8 mouse cellular contexts compared by ENCODE assay signal in the genomic region with DNA sequence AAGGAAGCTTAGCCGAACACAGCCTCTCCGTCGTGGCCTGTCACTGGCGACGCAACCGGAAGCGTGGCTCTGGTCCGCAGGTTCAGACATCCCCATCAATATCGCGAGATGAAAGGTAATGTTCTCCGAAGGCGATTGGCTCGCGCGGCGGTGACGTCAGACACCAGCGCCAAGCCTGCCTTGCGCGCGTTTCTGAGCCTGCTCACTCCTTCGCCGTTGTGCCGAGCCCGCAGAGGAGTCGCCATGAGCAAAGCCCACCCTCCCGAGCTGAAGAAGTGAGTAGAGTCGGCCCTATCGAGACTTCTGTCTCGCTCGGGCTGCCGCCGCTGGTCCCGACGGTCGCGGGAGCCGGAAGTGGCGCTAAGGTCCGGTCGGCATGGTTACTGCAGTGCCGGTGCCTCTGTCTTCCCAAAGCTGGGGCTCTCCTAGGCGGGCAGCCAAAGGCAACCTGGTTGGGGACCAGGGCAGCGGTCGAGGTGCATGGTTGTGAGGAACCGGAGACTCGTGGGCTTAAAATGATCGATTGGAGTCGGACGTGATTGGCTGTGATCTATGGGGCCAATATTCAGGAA. TPM values are rescaled to one million over a fixed set of nuclear protein-coding genes. Genes with fewer than 3 reads are reported as not detected.
DNase-seq lines count a peak whose midpoint lies in the region; ATAC-seq and TF ChIP-seq lines count a peak whose summit lies in the region.

No protein-coding gene starts in this region.

- H3K27me3 ChIP-seq in embryonic facial prominence, embryonic 15.5 days, result no peaks in the 10 kb centered on the region
- no peaks in the 10 kb centered on the region for H3K27me3 ChIP-seq in heart, embryonic 10.5 days (ENCODE audit: insufficient read depth, poor library complexity, severe bottlenecking)
- H3K27me3 ChIP-seq in kidney, embryonic 15.5 days, result no peaks in the 10 kb centered on the region

- peaks cover 1% of the 10 kb centered on the region; the same call in 1 of the 2 replicates for H3K4me1 ChIP-seq in bone marrow, adult 2 months (ENCODE audit: control insufficient read depth, insufficient read depth, low read length)
- H3K4me1 ChIP-seq in embryonic facial prominence, embryonic 15.5 days, result peaks cover 21% of the 10 kb centered on the region
- H3K4me1 ChIP-seq in heart, embryonic 10.5 days, result peaks cover 17% of the 10 kb centered on the region
- peaks cover 32% of the 10 kb centered on the region for H3K4me1 ChIP-seq in kidney, embryonic 15.5 days

- H3K27ac ChIP-seq in bone marrow, adult 2 months (ENCODE audit: control insufficient read depth, insufficient read depth, low read depth, low read length, poor library complexity), result peak overlapping the region; percentile 73
- peak overlapping the region; percentile 91 for H3K27ac ChIP-seq in embryonic facial prominence, embryonic 15.5 days (replicated peaks)
- peak overlapping the region; percentile 91 for H3K27ac ChIP-seq in heart, embryonic 10.5 days
- H3K27ac ChIP-seq in kidney, embryonic 15.5 days, result peak overlapping the region; percentile 93

- WGBS in bone marrow, adult 2 months, result under 1% methylated on average over 50 of the region's 50 CpGs
- WGBS in embryonic facial prominence, embryonic 15.5 days, result under 1% methylated on average over 50 of the region's 50 CpGs
- WGBS in heart, embryonic 10.5 days, result under 1% methylated on average over 50 of the region's 50 CpGs
- under 1% methylated on average over 50 of the region's 50 CpGs for WGBS in kidney, embryonic 15.5 days

- peak; percentile 96 for ATAC-seq in embryonic facial prominence, embryonic 15.5 days (ENCODE audit: insufficient number of reproducible peaks, low FRiP score, low TSS enrichment, low read depth)
- peak; percentile 96 for ATAC-seq in kidney, embryonic 15.5 days (replicated peaks; ENCODE audit: low FRiP score)
- ATAC-seq in monocyte, adult 5-6 weeks (replicated peaks; ENCODE audit: insufficient number of reproducible peaks, low FRiP score, low TSS enrichment, poor library complexity, severe bottlenecking), result peak; percentile 97

- no peak for TF ChIP-seq CTCF in bone marrow, adult 2 months (IDR thresholded peaks at IDR 0.05; ENCODE audit: control insufficient read depth, insufficient read depth, low read length)

- H3K9me3 ChIP-seq in embryonic facial prominence, embryonic 15.5 days (replicated peaks), result no peaks in the 10 kb centered on the region
- H3K9me3 ChIP-seq in heart, embryonic 10.5 days, result no peaks in the 10 kb centered on the region
- no peaks in the 10 kb centered on the region for H3K9me3 ChIP-seq in kidney, embryonic 15.5 days (replicated peaks)

- peaks cover 13% of the 10 kb centered on the region for H3K36me3 ChIP-seq in embryonic facial prominence, embryonic 15.5 days
- peaks cover 32% of the 10 kb centered on the region for H3K36me3 ChIP-seq in heart, embryonic 10.5 days
- H3K36me3 ChIP-seq in kidney, embryonic 15.5 days, result peaks cover 45% of the 10 kb centered on the region

- peak overlapping the region; percentile 77 for H3K4me2 ChIP-seq in embryonic facial prominence, embryonic 15.5 days (replicated peaks)
- peak overlapping the region; percentile 80 for H3K4me2 ChIP-seq in kidney, embryonic 15.5 days

- peak; percentile 99 for TF ChIP-seq POLR2A in bone marrow, adult 2 months (IDR thresholded peaks at IDR 0.05; ENCODE audit: borderline replicate concordance, control insufficient read depth, low read depth, low read length)

- peak overlapping the region; percentile 89 for H3K4me3 ChIP-seq in bone marrow, adult 2 months (replicated peaks; ENCODE audit: control insufficient read depth, low read depth, low read length)
- peak overlapping the region; percentile 88 for H3K4me3 ChIP-seq in embryonic facial prominence, embryonic 15.5 days (replicated peaks)
- H3K4me3 ChIP-seq in heart, embryonic 10.5 days, result peak overlapping the region; percentile 97
- H3K4me3 ChIP-seq in kidney, embryonic 15.5 days (replicated peaks), result peak overlapping the region; percentile 68

- H3K9ac ChIP-seq in embryonic facial prominence, embryonic 15.5 days, result peak overlapping the region; percentile 76
- peak overlapping the region; percentile 85 for H3K9ac ChIP-seq in kidney, embryonic 15.5 days

- DNase-seq in 416B (ENCODE audit: low read depth) (peak; percentile 98), liver (peak; percentile 94)
- peak; percentile 98 for DNase-seq in heart, embryonic 10.5 days (ENCODE audit: low spot score)
- DNase-seq in spleen, postnatal 4 days (ENCODE audit: low spot score in 2 of 2), result peak; percentile 93 to 96

RNA-seq across cellular contexts. Expression of gene Snrpg, which starts 0.3 kb away (rescaled TPM):
- 224 and 244 TPM in 2 replicates for polyA plus RNA-seq in bone marrow, adult 2 months (2011; ENCODE audit: insufficient read depth, insufficient read length, low replicate concordance, missing spikeins)
- 489 and 522 TPM in 2 replicates for polyA plus RNA-seq in embryonic facial prominence, embryonic 15.5 days (2015; fragmentation: Nextera tagmentation; extraction: Ambion mirVana)
- 410 and 487 TPM in 2 replicates for polyA plus RNA-seq in heart, embryonic 10.5 days (2016; fragmentation: Nextera tagmentation; extraction: Ambion mirVana)
- 665 and 702 TPM in 2 replicates for polyA plus RNA-seq in kidney, embryonic 15.5 days (2015; fragmentation: Nextera tagmentation; extraction: Ambion mirVana)
- total RNA-seq in monocyte, adult 5-6 weeks (2017), result 46.0 to 69.5 TPM (median 61.3 TPM) in 3 replicates

RNA-seq across cellular contexts. Expression of gene Fam136a, which starts 6.0 kb away (rescaled TPM):
- 7.7 and 24.3 TPM in 2 replicates for polyA plus RNA-seq in bone marrow, adult 2 months (2011; ENCODE audit: insufficient read depth, insufficient read length, low replicate concordance, missing spikeins)
- polyA plus RNA-seq in embryonic facial prominence, embryonic 15.5 days (2015; fragmentation: Nextera tagmentation; extraction: Ambion mirVana), result 99.5 and 104 TPM in 2 replicates
- 148 and 182 TPM in 2 replicates for polyA plus RNA-seq in heart, embryonic 10.5 days (2016; fragmentation: Nextera tagmentation; extraction: Ambion mirVana)
- 145 and 148 TPM in 2 replicates for polyA plus RNA-seq in kidney, embryonic 15.5 days (2015; fragmentation: Nextera tagmentation; extraction: Ambion mirVana)
- total RNA-seq in monocyte, adult 5-6 weeks (2017), result 10.1 to 17.5 TPM (median 14.1 TPM) in 3 replicates

RNA-seq across cellular contexts. Expression of gene Pcyox1, which starts 25.5 kb away (rescaled TPM):
- 15.1 and 22.8 TPM in 2 replicates for polyA plus RNA-seq in bone marrow, adult 2 months (2011; ENCODE audit: insufficient read depth, insufficient read length, low replicate concordance, missing spikeins)
- 96.3 and 102 TPM in 2 replicates for polyA plus RNA-seq in embryonic facial prominence, embryonic 15.5 days (2015; fragmentation: Nextera tagmentation; extraction: Ambion mirVana)
- polyA plus RNA-seq in heart, embryonic 10.5 days (2016; fragmentation: Nextera tagmentation; extraction: Ambion mirVana), result 55.4 and 57.8 TPM in 2 replicates
- 97.6 and 99.1 TPM in 2 replicates for polyA plus RNA-seq in kidney, embryonic 15.5 days (2015; fragmentation: Nextera tagmentation; extraction: Ambion mirVana)
- total RNA-seq in monocyte, adult 5-6 weeks (2017), result 31.6 to 40.4 TPM (median 36.6 TPM) in 3 replicates

RNA-seq across cellular contexts. Expression of gene Tia1, which starts 32.6 kb away (rescaled TPM):
- 15.3 and 28.8 TPM in 2 replicates for polyA plus RNA-seq in bone marrow, adult 2 months (2011; ENCODE audit: insufficient read depth, insufficient read length, low replicate concordance, missing spikeins)
- polyA plus RNA-seq in embryonic facial prominence, embryonic 15.5 days (2015; fragmentation: Nextera tagmentation; extraction: Ambion mirVana), result 170 and 185 TPM in 2 replicates
- 144 and 177 TPM in 2 replicates for polyA plus RNA-seq in heart, embryonic 10.5 days (2016; fragmentation: Nextera tagmentation; extraction: Ambion mirVana)
- polyA plus RNA-seq in kidney, embryonic 15.5 days (2015; fragmentation: Nextera tagmentation; extraction: Ambion mirVana), result 218 and 219 TPM in 2 replicates
- 51.4 to 98.7 TPM (median 74.8 TPM) in 3 replicates for total RNA-seq in monocyte, adult 5-6 weeks (2017)

RNA-seq across cellular contexts. Expression of gene Gm44790, which starts 55.0 kb away (rescaled TPM):
- polyA plus RNA-seq in bone marrow, adult 2 months (2011; ENCODE audit: insufficient read depth, insufficient read length, low replicate concordance, missing spikeins), result not detected in 2 replicates
- not detected in 2 replicates for polyA plus RNA-seq in embryonic facial prominence, embryonic 15.5 days (2015; fragmentation: Nextera tagmentation; extraction: Ambion mirVana)
- polyA plus RNA-seq in heart, embryonic 10.5 days (2016; fragmentation: Nextera tagmentation; extraction: Ambion mirVana), result 1.1 TPM in 1 of 2 replicates, not detected in the other
- polyA plus RNA-seq in kidney, embryonic 15.5 days (2015; fragmentation: Nextera tagmentation; extraction: Ambion mirVana), result 0.43 and 0.51 TPM in 2 replicates
- 2.7 to 6.8 TPM in 2 of 3 replicates, not detected in the other for total RNA-seq in monocyte, adult 5-6 weeks (2017)

Comparison
In these comparisons a context has a peak if more than half of its experiments do, and no peak if none do; other contexts are left out.
1. Peak in every context shown above with its lines: DNase-seq, ATAC-seq, H3K4me3 ChIP-seq and H3K27ac ChIP-seq.